Mouse (Mus musculus): ENCODE results near the gene Rbm4. TPM values are rescaled to one million over a fixed set of nuclear protein-coding genes. Genes with fewer than 3 reads are reported as not detected.
A peak's percentile ranks its signal among the peaks of the same experiment; 100 is the strongest.
"Not testable (repeated sequence)": the region's sequence is repeated elsewhere in the genome, so short reads cannot be mapped to it uniquely, and the experiment has no call there.

The Rbm4 gene
- polyA plus RNA-seq, 1 experiment from 2014 or later = 39.8 TPM

GRCm38 (mm10) chr19:4817182-4817835 is 23.6 kb upstream of the Rbm4 start:
- 0 out of 2 replicates have a peak, but pooled peaks cover 2% of the 10 kb centered on the region for H3K27me3 ChIP-seq (replicated peaks)
- no peak overlapping the region for H3K27ac ChIP-seq (ENCODE audit: poor library complexity, severe bottlenecking)
- no peak for ATAC-seq (ENCODE audit: insufficient number of reproducible peaks, low FRiP score)
- H3K36me3 ChIP-seq = no peaks in the 10 kb centered on the region
- H3K4me2 ChIP-seq = no peak overlapping the region
- no peaks in the 10 kb centered on the region for H3K9me3 ChIP-seq (replicated peaks)
- H3K9ac ChIP-seq = no peak overlapping the region
- H3K4me3 ChIP-seq = no peak overlapping the region
- no peaks in the 10 kb centered on the region for H3K4me1 ChIP-seq (replicated peaks)
- 72% methylated on average over 1 of the region's 1 CpGs for WGBS

GRCm38 (mm10) chr19:4813015-4813414 is 19.3 kb upstream of the Rbm4 start:
- WGBS = 83% methylated on average over 6 of the region's 6 CpGs
- Histone ChIP-seq H3K9ac (no peak overlapping the region), H3K36me3 (no peaks in the 10 kb centered on the region), H3K27ac (ENCODE audit: poor library complexity, severe bottlenecking) (no peak overlapping the region), H3K4me2 (no peak overlapping the region), H3K27me3 (replicated peaks) (no peaks in the 10 kb centered on the region), H3K4me3 (no peak overlapping the region), H3K4me1 (replicated peaks) (peaks cover 16% of the 10 kb centered on the region), H3K9me3 (replicated peaks) (no peaks in the 10 kb centered on the region)
- ATAC-seq (ENCODE audit: insufficient number of reproducible peaks, low FRiP score) = no peak

GRCm38 (mm10) chr19:4812334-4812949 is 18.7 kb upstream of the Rbm4 start:
- WGBS = 73% methylated on average over 8 of the region's 8 CpGs
- H3K36me3 ChIP-seq; H3K9me3 ChIP-seq (replicated peaks); ATAC-seq (ENCODE audit: insufficient number of reproducible peaks, low FRiP score); H3K27me3 ChIP-seq (replicated peaks): not testable (repeated sequence)
- Histone ChIP-seq H3K4me1 (replicated peaks) (peaks cover 22% of the 10 kb centered on the region), H3K4me3 (peak overlapping the region; percentile 81), H3K27ac (ENCODE audit: poor library complexity, severe bottlenecking) (peak overlapping the region; percentile 93), H3K4me2 (peak overlapping the region; percentile 83), H3K9ac (peak overlapping the region; percentile 92)

- peak overlapping the region; percentile 83 for H3K4me2 ChIP-seq
- H3K9me3 ChIP-seq (replicated peaks) = no peaks in the 10 kb centered on the region
- peak overlapping the region; percentile 81 for H3K4me3 ChIP-seq
- 5% methylated on average over 12 of the region's 12 CpGs for WGBS
- peak overlapping the region; percentile 92 for H3K9ac ChIP-seq
- no peaks in the 10 kb centered on the region for H3K27me3 ChIP-seq (replicated peaks)
- peak; percentile 7; the same call in 1 of the 2 replicates for ATAC-seq (ENCODE audit: insufficient number of reproducible peaks, low FRiP score)
- peaks cover 22% of the 10 kb centered on the region for H3K4me1 ChIP-seq (replicated peaks)
- no peaks in the 10 kb centered on the region for H3K36me3 ChIP-seq
- H3K27ac ChIP-seq (ENCODE audit: poor library complexity, severe bottlenecking) = peak overlapping the region; percentile 93
Observed at GRCm38 (mm10) chr19:4811909-4812242, 18.2 kb upstream of the Rbm4 start.

GRCm38 (mm10) chr19:4811063-4811908 is 17.6 kb upstream of the Rbm4 start, which contains the start of the genes Gm21992 and Rbm14:
Gene Gm21992, minus strand, starts transcription at chr19:4811612.
Gene Rbm14, minus strand, starts transcription at chr19:4811634.
- Histone ChIP-seq H3K36me3 (peaks cover 4% of the 10 kb centered on the region; the same call in 1 of the 2 replicates), H3K9ac (peak within 1 kb of the TSS; percentile 92), H3K4me1 (replicated peaks) (peaks cover 22% of the 10 kb centered on the region), H3K9me3 (replicated peaks) (no peaks in the 10 kb centered on the region), H3K4me3 (peak within 1 kb of the TSS; percentile 81), H3K27ac (ENCODE audit: poor library complexity, severe bottlenecking) (peak within 1 kb of the TSS; percentile 93), H3K27me3 (replicated peaks) (no peaks in the 10 kb centered on the region), H3K4me2 (peak within 1 kb of the TSS; percentile 83)
- peak; percentile 99 for ATAC-seq (ENCODE audit: insufficient number of reproducible peaks, low FRiP score)
- WGBS = under 1% methylated on average over 83 of the region's 83 CpGs

- Histone ChIP-seq H3K36me3 (peaks cover 5% of the 10 kb centered on the region; the same call in 1 of the 2 replicates), H3K27me3 (replicated peaks) (no peaks in the 10 kb centered on the region), H3K4me3 (peak overlapping the region; percentile 81), H3K4me1 (replicated peaks) (peaks cover 22% of the 10 kb centered on the region), H3K4me2 (peak overlapping the region; percentile 83), H3K9ac (peak overlapping the region; percentile 89), H3K9me3 (replicated peaks) (no peaks in the 10 kb centered on the region), H3K27ac (ENCODE audit: poor library complexity, severe bottlenecking) (peak overlapping the region; percentile 91)
- WGBS = 0% methylated on average over 17 of the region's 17 CpGs
- ATAC-seq (ENCODE audit: insufficient number of reproducible peaks, low FRiP score) = no peak
Observed at GRCm38 (mm10) chr19:4810746-4811062, 17.0 kb upstream of the Rbm4 start.

GRCm38 (mm10) chr19:4810309-4810708 is 16.6 kb upstream of the Rbm4 start:
- H3K9ac ChIP-seq = peak overlapping the region; percentile 89
- peak overlapping the region; percentile 91; the same call in 1 of the 2 replicates for H3K27ac ChIP-seq (ENCODE audit: poor library complexity, severe bottlenecking)
- ATAC-seq (ENCODE audit: insufficient number of reproducible peaks, low FRiP score) = no peak
- H3K27me3 ChIP-seq (replicated peaks) = no peaks in the 10 kb centered on the region
- peak overlapping the region; percentile 81 for H3K4me3 ChIP-seq
- H3K9me3 ChIP-seq (replicated peaks) = no peaks in the 10 kb centered on the region
- peaks cover 5% of the 10 kb centered on the region; the same call in 1 of the 2 replicates for H3K36me3 ChIP-seq
- peak overlapping the region; percentile 83 for H3K4me2 ChIP-seq
- 0% methylated on average over 14 of the region's 14 CpGs for WGBS
- H3K4me1 ChIP-seq (replicated peaks) = peaks cover 22% of the 10 kb centered on the region

- no peak overlapping the region for H3K4me2 ChIP-seq
- no peak overlapping the region for H3K4me3 ChIP-seq
- no peak overlapping the region for H3K27ac ChIP-seq (ENCODE audit: poor library complexity, severe bottlenecking)
- no peak for ATAC-seq (ENCODE audit: insufficient number of reproducible peaks, low FRiP score)
- peaks cover 62% of the 10 kb centered on the region for H3K36me3 ChIP-seq
- H3K4me1 ChIP-seq (replicated peaks) = peaks cover 20% of the 10 kb centered on the region
- H3K27me3 ChIP-seq (replicated peaks) = no peaks in the 10 kb centered on the region
- WGBS = 82% methylated on average over 10 of the region's 10 CpGs
- H3K9ac ChIP-seq = no peak overlapping the region
- H3K9me3 ChIP-seq (replicated peaks) = no peaks in the 10 kb centered on the region
Observed at GRCm38 (mm10) chr19:4803283-4803682, 9.6 kb upstream of the Rbm4 start.

GRCm38 (mm10) chr19:4802691-4803091 is 9.0 kb upstream of the Rbm4 start:
- no peak overlapping the region for H3K4me2 ChIP-seq
- H3K27ac ChIP-seq (ENCODE audit: poor library complexity, severe bottlenecking) = no peak overlapping the region
- peaks cover 14% of the 10 kb centered on the region for H3K4me1 ChIP-seq (replicated peaks)
- H3K4me3 ChIP-seq = no peak overlapping the region
- WGBS = 92% methylated on average over 7 of the region's 7 CpGs
- no peak overlapping the region for H3K9ac ChIP-seq
- no peaks in the 10 kb centered on the region for H3K9me3 ChIP-seq (replicated peaks)
- peaks cover 65% of the 10 kb centered on the region for H3K36me3 ChIP-seq
- ATAC-seq (ENCODE audit: insufficient number of reproducible peaks, low FRiP score) = no peak
- no peaks in the 10 kb centered on the region for H3K27me3 ChIP-seq (replicated peaks)

- peaks cover 68% of the 10 kb centered on the region for H3K36me3 ChIP-seq
- 93% methylated on average over 5 of the region's 5 CpGs for WGBS
- H3K4me1 ChIP-seq (replicated peaks) = peaks cover 18% of the 10 kb centered on the region
- no peak overlapping the region for H3K9ac ChIP-seq
- no peaks in the 10 kb centered on the region for H3K27me3 ChIP-seq (replicated peaks)
- no peak overlapping the region for H3K4me3 ChIP-seq
- no peak overlapping the region for H3K4me2 ChIP-seq
- no peaks in the 10 kb centered on the region for H3K9me3 ChIP-seq (replicated peaks)
- no peak for ATAC-seq (ENCODE audit: insufficient number of reproducible peaks, low FRiP score)
- no peak overlapping the region for H3K27ac ChIP-seq (ENCODE audit: poor library complexity, severe bottlenecking)
Observed at GRCm38 (mm10) chr19:4799083-4799482, 5.4 kb upstream of the Rbm4 start.

GRCm38 (mm10) chr19:4797846-4798245 is 4.1 kb upstream of the Rbm4 start:
- Histone ChIP-seq H3K9me3 (replicated peaks) (no peaks in the 10 kb centered on the region), H3K4me1 (replicated peaks) (peaks cover 6% of the 10 kb centered on the region), H3K4me2 (no peak overlapping the region), H3K27me3 (replicated peaks) (no peaks in the 10 kb centered on the region), H3K9ac (no peak overlapping the region), H3K27ac (ENCODE audit: poor library complexity, severe bottlenecking) (no peak overlapping the region), H3K4me3 (no peak overlapping the region), H3K36me3 (peaks cover 56% of the 10 kb centered on the region)
- no peak for ATAC-seq (ENCODE audit: insufficient number of reproducible peaks, low FRiP score)
- 93% methylated on average over 2 of the region's 2 CpGs for WGBS

Data from heart, embryonic 12.5 days (tissue).